Mouse (Mus musculus) activated CD4-positive, CD25-positive, alpha-beta regulatory T cell, adult 4 months (primary cell): ENCODE measurements at regions not wholly inside any gene's neighbourhood (a gene's known extent, or its start where the extent isn't known, plus 50 kb on each side); places are given as distances from the start of the nearest gene placed in this dataset.

Source experiments
- ATAC-seq: one replicate; pipeline ENCODE4 v1.8.0; 2017

GRCm38 (mm10) chr6:102977122-102977521, 404.2 kb upstream of the Cntn3 start:
- ATAC-seq, result no peak

- ATAC-seq, result no peak
These were observed 450.4 kb upstream of the Cntn3 start for GRCm38 (mm10) chr6:103023326-103023725.

- ATAC-seq, result no peak
These were observed 451.1 kb upstream of the Cntn3 start for GRCm38 (mm10) chr6:103024006-103024405.

GRCm38 (mm10) chr6:103028150-103028549, 455.2 kb upstream of the Cntn3 start:
- ATAC-seq, result no peak

- no peak for ATAC-seq
These were observed 460.5 kb upstream of the Cntn3 start for GRCm38 (mm10) chr6:103033418-103033817.

GRCm38 (mm10) chr6:103033919-103034318, 461.0 kb upstream of the Cntn3 start:
- no peak for ATAC-seq

- ATAC-seq, result no peak
These were observed 449.8 kb upstream of the Chl1 start for GRCm38 (mm10) chr6:103060591-103060990.

- ATAC-seq, result no peak
These were observed 404.2 kb upstream of the Chl1 start for GRCm38 (mm10) chr6:103106189-103106588.

- ATAC-seq, result no peak
These were observed 390.8 kb upstream of the Chl1 start for GRCm38 (mm10) chr6:103119537-103119936.

GRCm38 (mm10) chr6:103140851-103141250, 369.5 kb upstream of the Chl1 start:
- no peak for ATAC-seq

GRCm38 (mm10) chr6:103177851-103178250, 332.5 kb upstream of the Chl1 start:
- no peak for ATAC-seq

GRCm38 (mm10) chr6:103183355-103183754, 327.0 kb upstream of the Chl1 start:
- ATAC-seq, result no peak

- no peak for ATAC-seq
These were observed 313.5 kb upstream of the Chl1 start for GRCm38 (mm10) chr6:103196838-103197237.

- ATAC-seq, result no peak
These were observed 308.8 kb upstream of the Chl1 start for GRCm38 (mm10) chr6:103201605-103202004.

GRCm38 (mm10) chr6:103209202-103209601, 301.2 kb upstream of the Chl1 start:
- ATAC-seq, result no peak

- no peak for ATAC-seq
These were observed 297.2 kb upstream of the Chl1 start for GRCm38 (mm10) chr6:103213160-103213559.

- no peak for ATAC-seq
These were observed 273.5 kb upstream of the Chl1 start for GRCm38 (mm10) chr6:103236896-103237295.

- ATAC-seq, result no peak
These were observed 241.4 kb upstream of the Chl1 start for GRCm38 (mm10) chr6:103268984-103269383.

GRCm38 (mm10) chr6:103272216-103272615, 238.2 kb upstream of the Chl1 start:
- ATAC-seq, result no peak

GRCm38 (mm10) chr6:103275071-103275470, 235.3 kb upstream of the Chl1 start:
- ATAC-seq, result no peak

- no peak for ATAC-seq
These were observed 234.9 kb upstream of the Chl1 start for GRCm38 (mm10) chr6:103275476-103275875.

GRCm38 (mm10) chr6:103296015-103296414, 214.4 kb upstream of the Chl1 start:
- ATAC-seq, result peak; percentile 76

GRCm38 (mm10) chr6:103306420-103307249, 203.8 kb upstream of the Chl1 start:
- peak; percentile 70 for ATAC-seq

GRCm38 (mm10) chr6:103307250-103307580, 203.2 kb upstream of the Chl1 start:
- ATAC-seq, result no peak

GRCm38 (mm10) chr6:103312149-103312548, 198.2 kb upstream of the Chl1 start:
- ATAC-seq, result no peak
